Comparison of ENCODE assay signal across 21 mouse cellular contexts in the genomic region with DNA sequence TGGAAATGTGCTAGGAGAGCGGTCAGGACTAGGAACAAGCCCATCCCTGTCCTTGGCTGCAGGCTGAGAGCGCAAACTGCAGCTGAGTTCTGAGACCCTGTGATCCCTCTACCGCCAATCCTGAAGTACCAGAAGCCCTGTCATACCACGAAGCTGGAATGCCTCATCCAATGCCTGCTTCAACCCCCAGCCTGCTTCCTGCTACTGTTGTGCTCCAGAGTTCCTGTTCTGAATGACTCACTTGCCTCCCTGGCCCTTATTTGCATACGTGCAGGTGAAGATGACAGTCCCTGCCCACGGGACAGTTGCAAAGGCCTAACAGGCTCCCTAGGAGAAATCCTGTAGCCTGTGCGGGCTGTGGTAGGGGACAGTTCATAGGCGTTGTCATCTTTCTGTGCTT. TPM values are rescaled to one million over a fixed set of nuclear protein-coding genes. Genes with fewer than 3 reads are reported as not detected.
DNase-seq lines count a peak whose midpoint lies in the region; ATAC-seq and TF ChIP-seq lines count a peak whose summit lies in the region.
"Had no signal": no experiment of that assay in that cellular context is flagged by ENCODE, and none has a peak within 500 bp of the region (broad histone marks: within the 10 kb centered on the region; RNA-seq: fewer than 3 reads in every experiment).

No protein-coding gene starts in this region.

- no peaks in the 10 kb centered on the region for H3K36me3 ChIP-seq in lung, embryonic 14.5 days (ENCODE audit: insufficient read depth)
- no peaks in the 10 kb centered on the region for H3K36me3 ChIP-seq in intestine, postnatal 0 days (ENCODE audit: control insufficient read depth, insufficient read depth)
- H3K36me3 ChIP-seq in stomach, embryonic 16.5 days (ENCODE audit: control insufficient read depth, insufficient read depth, low read length), result no peaks in the 10 kb centered on the region
- H3K36me3 ChIP-seq: embryonic facial prominence, embryonic 13.5 days; forebrain, embryonic 12.5 days; heart, embryonic 12.5 days; hindbrain, embryonic 15.5 days had no signal

- H3K9ac ChIP-seq in lung, embryonic 14.5 days, result no peak overlapping the region
- H3K9ac ChIP-seq in intestine, postnatal 0 days (ENCODE audit: low read depth, low read length), result no peak overlapping the region
- no peak overlapping the region for H3K9ac ChIP-seq in stomach, embryonic 16.5 days (ENCODE audit: low read length)
- H3K9ac ChIP-seq: embryonic facial prominence, embryonic 13.5 days; forebrain, embryonic 12.5 days; heart, embryonic 12.5 days; hindbrain, embryonic 15.5 days had no signal

- TF ChIP-seq CTCF in lung, embryonic 14.5 days (IDR thresholded peaks at IDR 0.05; ENCODE audit: low read depth), result no peak
- no peak for TF ChIP-seq CTCF in intestine, postnatal 0 days (IDR thresholded peaks at IDR 0.05; ENCODE audit: low read depth)

- H3K4me1 ChIP-seq in lung, embryonic 14.5 days (ENCODE audit: insufficient read depth), result no peaks in the 10 kb centered on the region
- H3K4me1 ChIP-seq in intestine, postnatal 0 days (replicated peaks; ENCODE audit: control insufficient read depth, insufficient read depth, low read length), result no peaks in the 10 kb centered on the region
- H3K4me1 ChIP-seq in stomach, embryonic 16.5 days (ENCODE audit: control insufficient read depth, insufficient read depth, low read length), result 0 out of 2 replicates have a peak, but pooled peaks cover 4% of the 10 kb centered on the region
- H3K4me1 ChIP-seq: hindbrain, embryonic 15.5 days had no signal

- H3K27ac ChIP-seq in lung, embryonic 14.5 days (ENCODE audit: low read depth), result no peak overlapping the region
- no peak overlapping the region for H3K27ac ChIP-seq in intestine, postnatal 0 days (ENCODE audit: low read depth, low read length)
- H3K27ac ChIP-seq in stomach, embryonic 16.5 days (ENCODE audit: low read length), result no peak overlapping the region
- H3K27ac ChIP-seq: embryonic facial prominence, embryonic 13.5 days; forebrain, embryonic 12.5 days; heart, adult 2 months; hindbrain, embryonic 15.5 days had no signal

- H3K9me3 ChIP-seq in lung, embryonic 14.5 days (ENCODE audit: low read depth, low read length), result no peaks in the 10 kb centered on the region
- no peaks in the 10 kb centered on the region for H3K9me3 ChIP-seq in intestine, postnatal 0 days (ENCODE audit: control insufficient read depth)
- H3K9me3 ChIP-seq in stomach, embryonic 16.5 days (replicated peaks; ENCODE audit: control insufficient read depth, low read length), result no peaks in the 10 kb centered on the region
- H3K9me3 ChIP-seq: embryonic facial prominence, embryonic 13.5 days; forebrain, embryonic 12.5 days; heart, embryonic 12.5 days; hindbrain, embryonic 15.5 days had no signal

- no peak for ATAC-seq in lung, embryonic 14.5 days (ENCODE audit: insufficient read depth)
- ATAC-seq in intestine, postnatal 0 days, result 0 out of 2 replicates have a peak, but pooled peaks have one; percentile 5
- 0 out of 2 replicates have a peak, but pooled peaks have one; percentile 27 for ATAC-seq in stomach, embryonic 16.5 days (ENCODE audit: insufficient read depth, low FRiP score)
- ATAC-seq: forebrain, embryonic 16.5 days; Patski had no signal

- no peak overlapping the region for H3K4me3 ChIP-seq in lung, embryonic 14.5 days (ENCODE audit: low read depth, low read length)
- H3K4me3 ChIP-seq in intestine, postnatal 0 days (ENCODE audit: low read depth, low read length), result no peak overlapping the region
- no peak overlapping the region for H3K4me3 ChIP-seq in stomach, embryonic 16.5 days (replicated peaks; ENCODE audit: low read length)
- H3K4me3 ChIP-seq: embryonic facial prominence, embryonic 13.5 days; forebrain, embryonic 12.5 days; heart, adult 2 months; heart, embryonic 12.5 days; hindbrain, embryonic 15.5 days had no signal

- WGBS in lung, embryonic 14.5 days, result 72% methylated on average over 8 of the region's 8 CpGs
- 67% methylated on average over 8 of the region's 8 CpGs for WGBS in intestine, postnatal 0 days
- WGBS in stomach, embryonic 16.5 days, result 72% methylated on average over 8 of the region's 8 CpGs

- no peak overlapping the region for H3K4me2 ChIP-seq in lung, embryonic 14.5 days
- H3K4me2 ChIP-seq in intestine, postnatal 0 days (replicated peaks; ENCODE audit: low read depth), result no peak overlapping the region
- H3K4me2 ChIP-seq in stomach, embryonic 16.5 days (ENCODE audit: low read depth, low read length), result no peak overlapping the region
- H3K4me2 ChIP-seq: embryonic facial prominence, embryonic 13.5 days; forebrain, embryonic 12.5 days; heart, embryonic 12.5 days; hindbrain, embryonic 15.5 days had no signal

- peak; percentile 34 for DNase-seq in embryo, embryonic 10 days (ENCODE audit: low spot score)
- no peak for DNase-seq in embryo, embryonic 9.5 days (ENCODE audit: extremely low spot score)
- peak; percentile 10 for DNase-seq in lung, embryonic 14.5 days
- no peak for DNase-seq in lung, adult 18-20 months
- DNase-seq in cerebellum, adult 11 months, result no peak
- DNase-seq in cerebellum, postnatal 4 days (ENCODE audit: low spot score in 2 of 2), result no peak
- DNase-seq: adrenal gland, adult 8-10 months; adrenal gland, postnatal 36 days; B cell, adult 2 months; cerebellum, adult 18-20 months; cerebellum, adult 9-11 months; gastrocnemius, postnatal 14 days; heart, adult 2 months had no signal

- no peaks in the 10 kb centered on the region; the same call in 1 of the 2 replicates for H3K27me3 ChIP-seq in lung, embryonic 14.5 days (ENCODE audit: insufficient read depth, low read length)
- peaks cover 46% of the 10 kb centered on the region for H3K27me3 ChIP-seq in intestine, postnatal 0 days (replicated peaks; ENCODE audit: control insufficient read depth, insufficient read depth, low read length)
- no peaks in the 10 kb centered on the region for H3K27me3 ChIP-seq in stomach, embryonic 16.5 days (ENCODE audit: control insufficient read depth, insufficient read depth, low read length)
- H3K27me3 ChIP-seq: Patski had no signal

RNA-seq across cellular contexts. Expression of gene Casz1, which starts 13.3 kb away (rescaled TPM):
- polyA plus RNA-seq in lung, embryonic 14.5 days (2014; fragmentation: Nextera tagmentation; extraction: Ambion mirVana), result 6.9 and 8.3 TPM in 2 replicates
- 5.6 and 6.6 TPM in 2 replicates for polyA plus RNA-seq in intestine, postnatal 0 days (2015; fragmentation: Nextera tagmentation; extraction: Ambion mirVana)
- polyA plus RNA-seq in stomach, embryonic 16.5 days (2015; fragmentation: Nextera tagmentation; extraction: Ambion mirVana), result 9.9 and 10.5 TPM in 2 replicates

Comparison
In these comparisons a context has a peak if more than half of its experiments do, and no peak if none do; other contexts are left out.
1. DNase-seq: peak in embryo, embryonic 10 days (single experiment) and lung, embryonic 14.5 days (single experiment); none in embryo, embryonic 9.5 days (single experiment), lung, adult 18-20 months (0 of 2), cerebellum, adult 11 months (single experiment) and cerebellum, postnatal 4 days (0 of 2).